Mouse (Mus musculus): ENCODE measurements around the gene Gpr135.

DNA sequence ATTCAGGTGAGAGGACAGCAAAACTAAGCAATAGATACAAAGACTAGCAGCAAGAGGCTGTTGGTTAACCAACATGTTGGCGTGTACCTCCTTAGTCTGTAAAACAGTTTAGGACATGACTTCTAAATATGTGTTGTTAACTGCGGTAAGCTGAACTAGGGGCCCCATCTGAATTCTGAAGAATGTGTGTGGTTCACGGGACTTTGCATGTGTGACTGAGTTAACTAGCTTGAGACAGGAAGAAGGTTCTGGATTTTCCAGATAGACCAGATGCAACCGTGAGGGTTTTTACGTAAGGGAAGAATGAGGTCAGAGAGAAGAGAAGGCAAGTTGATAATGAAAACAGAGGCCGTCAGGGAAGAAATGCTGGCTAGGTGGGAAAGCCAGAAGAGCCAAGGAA lies 33.9 kb downstream of the Gpr135 start:
- no peak for TF ChIP-seq POLR2A (IDR thresholded peaks at IDR 0.05; ENCODE audit: borderline replicate concordance, insufficient read depth, low read length)
- no peak for TF ChIP-seq CTCF (IDR thresholded peaks at IDR 0.05; ENCODE audit: borderline replicate concordance, insufficient read depth, low read depth, low read length)

Measured in cerebellum, adult 2 months (tissue).